Mouse (Mus musculus) layer of hippocampus, postnatal 14 days (tissue): ENCODE results near the gene Gm42791. TPM values are rescaled to one million over a fixed set of nuclear protein-coding genes. Genes with fewer than 3 reads are reported as not detected.
A peak's percentile ranks its signal among the peaks of the same experiment; 100 is the strongest.

Source experiments
- DNase-seq, 2 experiments: peaks; one replicate each; pipeline ENCODE4 v3.0.0; 2021 to 2022; ENCODE audit warnings: low spot score in 2 of 2, mixed read lengths in 1 of 2
- total RNA-seq, 2 experiments: library from RNA; stranded (reverse); gene quantifications; 2 replicates each; pipeline ENCODE4 v1.2.3; 2021

Gm42791 gene
- total RNA-seq, 2 experiments from 2014 or later: 15.2 to 18.0 TPM

DNA sequence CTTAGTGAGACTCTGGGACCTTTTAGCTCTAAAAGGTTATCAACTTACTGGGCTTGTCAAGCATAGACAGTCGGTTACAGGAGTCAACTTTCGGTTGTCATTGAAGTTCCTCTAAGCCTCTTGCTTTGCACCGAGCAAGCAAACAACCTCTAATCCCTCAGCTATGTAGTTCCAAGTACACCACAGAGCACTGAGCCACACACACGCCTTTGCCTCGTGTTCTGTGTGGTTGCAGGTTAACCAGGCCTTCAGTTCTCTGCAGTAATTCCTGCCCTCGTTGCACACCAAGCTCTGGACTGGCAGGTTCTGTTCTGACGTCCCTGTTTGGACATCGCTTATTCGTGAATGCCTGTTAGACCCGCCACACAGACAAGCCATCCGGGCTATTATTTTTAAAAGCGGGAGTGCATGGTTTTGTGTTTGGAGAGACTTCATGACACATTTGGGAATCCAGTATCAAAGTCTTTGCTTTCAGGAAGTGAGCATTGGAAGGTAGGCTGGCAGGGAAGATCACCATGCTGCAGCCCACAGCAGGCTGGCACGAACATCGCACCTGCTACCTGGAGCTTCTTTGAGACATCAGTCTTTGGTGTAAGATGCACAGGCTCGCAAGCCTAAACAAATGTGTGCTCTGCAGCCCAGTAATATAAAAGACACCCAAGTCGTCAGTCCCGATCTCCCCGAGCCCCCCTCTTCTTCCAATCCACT, 16.3 kb downstream of the Gm42791 start:
- no peak for DNase-seq

DNA sequence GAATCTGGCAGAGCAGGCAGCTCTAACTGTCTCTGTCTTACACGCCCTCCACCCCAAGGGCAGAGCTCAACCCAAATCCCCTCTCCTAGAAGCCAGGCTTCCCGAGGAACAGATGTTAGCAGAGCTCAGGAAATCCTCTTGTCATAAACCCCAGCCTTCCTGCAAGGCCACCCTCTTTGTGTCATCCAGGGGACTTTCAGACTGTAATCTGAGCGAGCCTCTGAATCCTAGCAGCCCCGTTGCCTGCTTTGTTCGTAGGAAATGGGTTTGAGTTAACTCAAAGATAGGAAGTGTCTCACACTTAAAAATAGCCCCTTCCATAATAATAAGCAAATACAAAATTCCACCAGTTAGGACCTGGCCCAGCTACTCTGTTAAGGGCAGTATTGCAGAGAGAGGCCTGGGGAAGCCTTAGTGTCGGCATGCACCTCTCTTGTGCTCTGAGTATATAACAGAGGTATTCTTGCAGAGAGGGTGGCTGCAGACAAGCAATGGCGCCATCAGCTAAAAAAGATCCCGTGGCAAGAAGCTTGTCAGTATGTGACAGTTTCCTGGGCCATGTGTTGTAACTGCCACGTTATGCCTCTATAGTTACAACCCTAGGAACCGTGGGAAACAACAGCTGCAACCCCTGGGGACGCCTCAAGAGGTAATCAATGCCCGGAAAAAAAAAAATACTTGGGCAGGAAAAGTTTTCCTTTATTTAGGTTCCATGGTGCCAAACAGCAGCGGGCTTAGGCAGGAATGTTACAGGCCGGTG, 17.1 kb downstream of the Gm42791 start:
- no peak for DNase-seq

DNA sequence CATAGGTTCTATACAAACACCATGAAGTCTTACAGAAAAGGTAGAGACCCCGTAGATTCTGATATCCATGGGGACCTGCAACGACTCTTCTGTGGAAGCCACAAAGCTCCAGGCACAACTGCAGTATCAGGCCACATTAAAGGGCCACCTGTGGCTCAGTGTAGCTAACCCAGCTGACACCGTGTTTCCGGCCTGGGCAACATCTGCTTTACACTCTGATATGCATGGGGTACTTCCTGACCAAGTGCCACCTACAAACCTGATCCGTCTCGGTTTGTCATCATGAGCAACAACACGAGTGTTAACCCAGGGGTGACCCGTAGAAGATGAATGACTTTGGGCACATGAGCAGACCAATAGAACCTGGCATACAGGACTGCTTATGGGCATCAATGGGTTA, 18.1 kb downstream of the Gm42791 start:
- no peak for DNase-seq

DNA sequence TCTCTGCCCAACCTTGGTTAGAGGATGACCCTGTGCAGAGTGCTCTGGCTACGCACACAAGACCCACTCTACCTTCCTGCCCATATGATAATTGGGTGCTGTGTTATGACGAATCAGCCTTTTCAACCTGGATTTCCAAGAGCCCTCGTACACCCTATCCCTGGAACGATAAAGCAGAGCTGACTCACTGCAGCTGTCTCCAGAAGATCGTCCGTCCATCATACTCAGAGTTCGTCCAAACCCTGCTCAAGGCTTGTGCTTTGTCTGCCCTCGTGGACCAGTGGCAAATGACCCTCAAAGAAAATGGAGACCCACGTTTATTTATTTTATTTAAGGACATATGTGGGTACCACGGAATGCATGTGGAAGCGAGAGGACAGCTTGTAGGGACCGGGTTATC, 19.9 kb downstream of the Gm42791 start:
- no peak for DNase-seq

DNA sequence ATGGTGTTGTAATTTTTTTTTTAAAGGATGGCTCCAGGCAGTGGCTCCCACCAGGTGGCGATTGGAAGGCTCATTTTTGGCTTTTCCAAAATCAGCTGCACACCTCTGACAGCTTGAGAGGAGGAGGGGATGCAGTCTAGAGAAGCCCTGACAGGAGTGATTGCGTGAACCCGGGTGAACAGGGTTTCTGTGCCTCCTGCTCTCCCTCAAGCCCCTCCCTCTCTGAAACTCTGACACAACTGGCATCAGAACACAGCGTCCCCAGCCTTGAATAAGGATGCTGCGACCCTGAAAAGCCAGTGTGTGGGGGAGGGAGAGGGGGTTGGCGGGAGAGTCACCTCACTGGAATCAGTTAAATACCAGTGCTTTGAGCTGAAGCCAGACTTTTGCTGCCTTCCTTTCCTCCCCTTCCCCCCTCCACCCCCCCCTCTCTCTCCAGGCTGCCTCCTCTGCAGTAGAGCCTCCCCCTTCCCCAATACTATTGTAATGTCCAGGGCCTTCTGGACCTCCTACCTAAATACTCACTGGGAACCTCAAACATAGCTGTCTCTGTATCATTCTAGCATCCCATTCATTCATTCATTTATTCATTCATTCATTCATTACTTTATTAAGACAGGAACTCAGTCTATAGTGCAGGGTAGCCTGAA, 21.8 kb downstream of the Gm42791 start:
- DNase-seq: peak in 1 of 2 experiments; percentile 16

DNA sequence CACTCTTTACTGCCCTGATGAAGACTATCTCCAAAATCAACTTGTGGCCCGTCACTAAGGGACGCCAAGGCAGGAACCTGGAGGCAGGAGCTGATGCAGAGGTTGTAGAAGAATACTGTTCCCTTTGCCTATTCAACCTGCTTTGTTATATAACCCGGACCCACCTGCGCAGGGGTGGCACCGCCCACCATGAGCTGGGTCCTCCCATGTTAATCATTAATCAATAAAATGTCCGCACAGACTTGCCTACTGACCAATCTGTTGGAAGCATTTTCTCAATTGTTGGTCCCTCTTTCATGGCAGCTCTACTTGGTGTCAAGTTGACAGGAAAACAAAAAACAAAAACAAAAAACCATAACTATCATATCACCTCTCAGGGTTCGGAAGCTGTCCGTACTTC, 22.8 kb downstream of the Gm42791 start:
- no peak for DNase-seq

DNA sequence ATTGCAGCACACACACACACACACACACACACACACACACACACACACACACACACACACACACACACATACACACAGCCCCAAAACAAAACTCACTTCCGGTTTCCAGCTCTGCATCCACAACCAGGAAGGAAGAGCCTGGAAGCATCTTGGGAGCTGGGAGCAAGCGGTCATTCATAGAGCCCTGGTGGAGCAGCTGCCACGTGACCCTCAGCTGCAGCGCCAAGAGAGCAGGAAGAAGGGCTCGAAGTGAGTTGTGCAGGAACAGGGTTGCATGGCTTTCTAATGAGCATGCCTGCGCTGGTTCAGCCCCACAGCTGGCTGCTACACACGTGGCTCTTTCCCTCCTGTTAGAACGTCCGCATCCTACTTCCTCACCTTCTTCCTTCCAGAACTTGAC, 25.3 kb downstream of the Gm42791 start:
- no peak for DNase-seq

DNA sequence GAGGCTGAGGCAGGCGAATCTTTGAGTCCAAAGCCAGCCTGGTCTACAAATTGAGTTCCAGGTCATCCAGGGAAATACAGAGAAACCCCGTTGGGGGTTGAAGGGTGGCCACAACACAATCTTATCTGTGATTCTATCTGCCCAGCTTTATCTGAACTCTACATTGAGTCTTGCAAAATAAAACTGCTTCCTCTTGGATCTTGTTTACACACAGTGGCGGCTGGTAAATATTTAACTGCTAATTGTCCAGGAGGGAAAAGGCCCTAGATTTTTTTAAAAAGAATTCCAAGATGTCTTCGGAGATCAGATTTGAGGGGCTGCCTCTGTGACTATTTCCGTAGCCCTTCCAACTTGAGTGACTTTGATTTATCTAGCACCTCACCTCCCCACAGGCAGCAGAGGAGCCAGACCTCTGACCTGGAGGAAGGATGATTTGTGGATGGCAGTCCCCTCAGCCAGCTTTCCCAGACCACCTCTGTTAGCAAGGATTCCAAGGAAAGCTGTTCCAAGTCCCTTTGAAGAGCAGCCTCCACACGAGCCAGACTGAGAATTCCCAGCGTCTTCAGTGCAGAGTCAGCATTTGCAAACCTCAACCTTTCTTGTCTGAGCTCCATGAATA, 25.9 kb downstream of the Gm42791 start:
- DNase-seq: no peak

DNA sequence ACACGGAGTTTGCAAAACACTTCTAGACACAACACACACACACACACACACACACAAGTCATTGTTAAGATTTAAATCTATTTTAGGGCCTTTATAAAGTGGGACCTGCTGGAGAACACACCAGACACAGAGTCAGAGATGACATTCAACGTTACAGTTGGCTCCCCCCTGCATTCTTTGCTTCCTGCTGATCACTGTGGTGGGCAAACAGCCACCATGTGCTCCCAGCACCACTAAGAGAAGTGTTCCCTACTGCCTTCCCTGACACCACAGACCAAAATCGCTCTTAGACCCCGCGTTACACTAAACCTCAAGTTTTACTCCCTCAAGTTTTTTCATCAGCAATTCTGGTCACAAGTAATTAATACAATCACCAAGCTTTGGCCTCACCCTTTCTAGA, 26.8 kb downstream of the Gm42791 start:
- no peak for DNase-seq

DNA sequence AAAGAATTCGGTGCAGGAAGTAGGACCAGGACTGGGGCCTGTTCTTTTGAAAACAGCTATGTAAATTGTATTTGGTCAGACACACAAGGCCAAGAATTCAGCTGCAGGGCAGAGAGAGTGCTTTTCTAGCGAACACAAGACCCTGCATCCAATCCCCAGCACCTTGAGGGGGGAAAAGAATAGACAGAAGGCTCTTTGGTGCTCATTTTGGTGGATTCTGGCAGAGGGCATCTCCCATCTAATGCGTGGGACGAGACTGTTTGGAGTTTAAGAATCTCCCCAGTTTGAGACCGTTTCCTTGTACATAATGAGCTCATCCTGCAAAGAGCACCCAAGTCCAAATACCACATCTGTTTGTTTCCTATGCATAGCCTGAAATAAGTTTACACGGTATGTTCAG, 28.6 kb downstream of the Gm42791 start:
- DNase-seq: no peak

DNA sequence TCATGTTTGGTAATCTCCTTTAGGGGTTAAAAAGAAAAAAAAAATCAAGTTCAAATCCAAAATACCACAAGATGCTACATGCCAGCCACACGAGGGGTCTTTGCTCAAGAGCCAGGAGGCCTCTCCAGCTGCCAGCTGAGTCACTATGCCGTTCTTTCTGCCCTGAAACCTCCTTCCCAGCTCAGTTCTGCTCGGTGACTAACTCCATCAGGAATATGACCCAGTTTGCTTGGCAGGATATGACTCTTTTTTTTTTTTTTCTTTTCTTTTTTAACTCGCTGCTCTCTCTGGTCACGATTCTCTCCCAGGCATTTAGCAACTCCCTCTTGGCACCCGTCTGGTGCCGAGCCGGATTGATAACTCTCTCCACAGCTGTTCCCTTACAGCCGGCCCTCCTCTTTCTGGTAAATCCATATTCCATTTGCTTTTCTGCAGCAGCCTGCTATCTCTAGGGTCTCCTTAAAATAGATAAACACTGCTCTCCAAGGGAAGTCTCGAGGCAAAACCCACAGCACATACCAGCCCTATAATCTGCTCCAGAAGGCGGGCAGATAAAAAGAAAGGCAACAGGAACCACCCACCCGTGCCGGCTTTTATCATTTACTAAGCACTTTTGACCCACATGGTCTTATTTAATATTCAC, 29.1 kb downstream of the Gm42791 start:
- DNase-seq: peak; percentile 64 to 76

DNA sequence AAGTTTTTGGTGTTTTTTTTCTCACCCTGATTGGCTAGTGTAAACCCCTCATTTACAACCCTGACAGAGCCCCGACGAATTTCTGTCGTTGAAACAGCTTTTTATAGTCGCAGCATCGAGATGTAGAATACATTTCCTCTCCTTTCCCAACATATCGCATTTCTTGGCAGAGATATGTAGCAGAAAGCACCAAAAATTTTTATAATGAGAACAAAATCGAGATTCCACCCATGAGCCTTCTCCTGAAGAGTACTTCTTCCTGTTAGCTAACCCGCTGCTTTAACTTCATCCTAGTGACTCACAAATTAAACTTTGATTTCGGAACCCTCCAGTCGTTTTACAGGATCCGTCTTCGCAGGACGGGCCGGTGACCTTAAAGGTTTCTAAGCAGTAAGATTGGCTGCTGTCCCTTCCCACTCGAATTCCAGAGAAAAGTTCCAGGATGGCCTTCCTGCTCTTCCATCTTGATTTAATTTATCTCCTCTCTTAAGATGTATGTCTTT, 29.8 kb downstream of the Gm42791 start:
- no peak for DNase-seq

DNA sequence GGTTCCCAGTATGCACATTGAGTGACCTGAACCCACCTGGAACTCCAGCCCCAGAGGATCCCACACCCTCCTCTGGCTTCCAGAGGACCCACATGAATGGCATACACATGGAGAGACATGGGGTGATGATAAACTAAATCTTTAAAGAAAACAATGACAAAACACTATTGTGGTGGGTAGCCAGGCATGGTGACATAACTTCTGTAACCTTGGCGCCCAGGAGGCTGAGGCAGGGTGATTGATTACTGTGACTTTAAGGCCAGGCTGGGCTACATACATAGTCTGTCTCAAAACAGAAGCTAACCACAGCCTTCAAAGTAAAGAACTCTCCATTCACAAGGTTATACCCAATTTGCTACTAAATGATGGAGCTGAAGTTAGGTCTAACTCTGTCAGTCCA, 30.7 kb downstream of the Gm42791 start:
- no peak for DNase-seq

DNA sequence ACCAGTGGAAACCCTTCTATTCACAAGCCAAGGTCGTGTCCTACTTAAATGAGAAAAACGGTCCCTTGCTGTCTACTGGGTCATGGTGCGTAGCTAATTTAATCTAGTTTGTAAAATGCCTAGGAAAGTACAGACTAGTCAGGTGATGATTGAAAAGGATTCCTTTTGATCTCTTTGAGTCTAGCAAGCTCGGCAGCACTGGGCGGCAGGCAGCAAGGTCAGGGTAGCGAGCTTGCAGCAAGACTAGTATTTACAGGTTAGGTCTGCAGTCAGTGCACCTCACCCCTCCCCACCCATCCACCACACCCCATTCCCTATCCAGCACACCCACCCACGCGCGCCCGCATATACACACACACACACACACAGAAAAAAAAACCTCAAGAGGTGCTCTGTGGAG, 34.7 kb downstream of the Gm42791 start:
- DNase-seq: no peak

DNA sequence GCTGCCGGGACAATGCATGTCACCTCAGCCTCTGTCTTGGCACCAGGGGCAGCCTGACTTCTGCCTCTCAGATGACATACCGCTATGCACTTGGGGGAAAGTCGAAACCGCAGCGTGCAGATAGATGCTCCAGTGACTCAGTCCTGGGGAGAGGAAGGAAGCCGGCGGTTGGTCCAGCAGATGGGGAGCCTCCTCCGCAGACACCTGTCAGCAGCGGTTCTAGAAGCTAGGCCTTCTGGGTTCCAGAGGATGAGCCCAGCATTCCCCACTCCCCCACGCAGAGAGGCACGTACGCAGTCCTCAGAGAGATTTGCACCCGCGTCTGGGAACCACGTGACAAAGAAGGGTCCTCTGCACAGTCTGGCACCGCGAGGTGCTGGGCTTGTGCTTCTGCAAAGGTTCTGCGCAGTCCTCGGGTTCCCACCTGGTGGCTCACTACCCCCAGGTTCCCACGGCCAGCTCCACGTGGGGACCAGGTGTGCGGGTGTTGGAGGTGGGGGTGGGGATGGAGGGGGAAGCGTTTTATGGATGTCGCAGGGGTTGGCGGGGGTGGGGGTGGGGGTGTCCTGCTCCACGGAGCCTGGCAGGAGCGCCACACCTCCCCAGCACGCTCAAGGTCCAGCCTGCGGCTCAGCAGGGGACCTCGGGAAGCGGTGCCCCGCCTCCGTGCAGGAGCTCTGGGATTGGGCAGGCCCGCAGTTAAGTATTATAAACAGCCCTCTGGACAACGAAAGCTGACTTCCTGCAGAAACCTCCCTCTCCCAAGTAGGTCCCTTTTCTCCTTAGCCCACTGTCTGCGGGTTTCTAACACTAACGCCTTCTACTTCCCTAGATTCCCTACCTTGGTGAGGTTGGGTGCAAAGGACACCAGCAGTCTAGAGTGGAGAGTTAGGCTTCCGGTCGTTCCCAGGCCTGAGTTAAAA, 35.6 kb downstream of the Gm42791 start:
- DNase-seq: peak in 1 of 2 experiments; percentile 60

DNA sequence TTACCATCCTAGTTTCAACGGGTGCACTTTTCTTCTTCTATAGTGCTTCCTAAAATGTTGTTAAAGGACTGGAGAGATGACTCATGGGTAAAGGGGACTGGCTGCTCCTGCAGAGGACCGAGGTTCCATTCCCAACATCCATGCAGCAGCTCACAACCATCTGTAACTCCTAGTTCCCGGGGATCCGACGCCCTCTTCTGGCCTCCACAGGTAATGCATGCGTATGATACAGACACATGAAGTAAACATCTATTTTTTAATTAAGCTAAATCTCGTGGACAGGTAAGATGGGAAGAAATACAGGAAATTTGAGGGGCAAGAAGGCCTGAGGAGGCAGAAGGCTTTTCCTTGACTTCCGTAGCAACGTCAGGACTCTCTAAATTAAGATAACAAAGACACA, 36.6 kb downstream of the Gm42791 start:
- no peak for DNase-seq

DNA sequence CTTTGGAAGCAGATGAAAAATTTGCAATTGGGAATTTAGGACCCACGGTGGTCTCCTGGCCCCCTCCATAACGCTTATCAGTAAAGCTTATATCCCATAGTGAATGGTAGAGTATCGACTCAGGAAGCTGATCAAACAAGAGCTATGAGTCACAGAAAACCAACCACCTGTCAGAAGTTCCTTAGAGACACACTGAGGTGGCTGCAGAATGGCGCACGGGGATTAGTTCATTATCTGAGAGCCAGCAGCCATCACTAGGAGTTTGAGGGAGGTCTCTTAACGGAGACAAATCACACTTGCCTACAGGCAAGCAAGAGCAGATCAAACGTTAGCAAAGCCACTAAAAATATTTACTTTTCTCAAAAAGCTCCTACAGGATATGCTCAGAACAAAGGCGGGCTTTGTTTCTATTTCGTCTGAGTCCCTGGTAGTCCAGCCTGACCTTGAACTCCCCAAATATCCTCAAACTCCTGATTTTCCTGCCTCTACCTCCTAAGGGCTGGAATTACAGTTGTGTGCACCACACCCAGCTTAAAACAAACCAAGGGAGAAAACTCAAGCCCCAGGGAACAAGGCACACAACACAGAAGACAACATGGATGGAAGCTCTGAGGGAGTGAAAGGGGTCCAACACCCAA, 37.9 kb downstream of the Gm42791 start:
- no peak for DNase-seq

DNA sequence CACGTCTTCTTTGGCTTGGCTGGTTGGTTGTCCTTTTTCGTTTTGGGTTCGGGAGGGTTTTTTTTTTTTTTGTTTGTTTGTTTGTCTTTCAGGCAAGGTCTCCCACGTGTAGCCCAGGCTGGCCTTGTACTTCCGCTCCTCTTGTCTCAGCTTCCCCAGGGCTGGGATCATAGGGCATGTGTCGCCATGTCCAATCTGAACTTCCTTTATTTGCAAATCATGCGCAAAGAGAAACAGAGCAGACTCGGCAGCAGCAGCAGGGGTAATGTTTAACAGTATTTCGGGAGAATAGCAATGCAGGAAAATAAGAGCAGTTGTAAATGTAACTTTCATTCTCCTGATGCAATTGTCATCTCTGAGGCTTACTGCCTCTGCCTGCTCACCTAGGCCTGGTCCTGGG, 38.9 kb downstream of the Gm42791 start:
- no peak for DNase-seq

DNA sequence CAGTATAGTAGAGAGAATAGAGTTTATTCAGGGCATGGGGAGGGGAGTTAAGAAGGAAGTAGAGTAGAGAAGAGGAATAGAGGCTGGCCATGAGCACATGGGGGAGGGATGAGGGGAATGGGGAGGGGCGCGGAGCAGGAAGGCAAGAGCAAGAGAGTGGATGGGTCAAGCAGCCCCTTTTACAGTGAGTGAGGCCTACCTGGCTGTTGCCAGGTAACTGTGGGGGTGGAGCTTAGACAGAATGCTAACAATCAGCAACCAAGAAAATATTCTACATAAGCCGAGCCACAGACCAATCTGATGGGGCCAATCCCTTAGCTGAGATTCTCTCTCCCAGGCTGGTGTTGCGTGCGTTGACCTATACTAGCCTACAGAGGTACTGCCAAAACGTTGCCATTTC, 39.4 kb downstream of the Gm42791 start:
- no peak for DNase-seq
